Mouse (Mus musculus) left cerebral cortex, adult 9 months (tissue): Measurements from ENCODE around the gene S100a11.
A peak's percentile ranks its signal among the peaks of the same experiment; 100 is the strongest.
"Not testable (repeated sequence)": the region's sequence is repeated elsewhere in the genome, so short reads cannot be mapped to it uniquely, and the experiment has no call there.

ENCODE experiments used
- DNase-seq, 2 experiments: peaks; one replicate each; pipeline ENCODE4 v3.0.0; 2022; ENCODE audit warnings: low spot score in 2 of 2

Gene S100a11

DNA sequence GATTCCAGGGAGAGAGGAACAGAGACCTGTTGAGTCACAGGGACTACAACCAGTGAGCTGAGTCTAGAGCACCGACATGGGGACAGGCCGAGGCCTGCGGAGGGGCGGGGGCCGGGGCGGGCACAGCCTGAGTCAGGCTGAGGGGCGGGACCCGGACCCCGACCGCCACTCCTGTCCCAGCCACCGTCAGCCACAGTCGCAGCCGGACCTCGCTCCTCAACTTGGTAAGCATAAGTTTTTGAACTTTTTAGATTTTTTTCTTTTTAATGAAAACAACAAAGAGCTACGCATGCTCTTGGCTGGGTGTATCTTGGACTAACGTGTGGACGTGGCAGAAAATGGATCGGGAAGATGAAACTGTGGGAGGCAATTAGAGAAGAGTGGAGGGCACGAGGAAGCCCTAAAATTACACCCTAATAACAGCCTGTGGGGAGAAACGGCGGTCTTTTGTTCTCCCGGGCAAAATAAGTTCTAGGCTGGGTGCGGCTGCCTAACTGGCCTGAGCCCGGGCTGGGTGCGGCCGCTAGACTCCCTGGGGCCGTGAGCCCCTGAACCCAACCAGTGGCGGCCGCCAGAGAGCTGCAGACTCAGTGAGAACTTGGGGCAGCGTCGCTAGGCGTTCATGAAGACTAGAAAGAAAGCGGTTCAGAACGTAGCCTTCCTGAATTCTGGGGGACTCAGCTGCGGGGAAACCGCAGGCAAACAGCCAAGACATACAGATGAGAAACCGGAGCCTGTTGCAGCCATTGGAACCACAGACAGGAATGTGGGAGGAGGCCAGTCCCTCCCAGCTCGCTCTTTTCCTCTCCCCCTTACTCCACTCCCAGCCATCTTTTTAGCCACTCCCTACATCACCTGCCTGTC lies at the start of gene S100a11:
S100a11 (plus strand) TSS at position 159 of the 864 bp plus-strand sequence.
- DNase-seq: no peak

DNA sequence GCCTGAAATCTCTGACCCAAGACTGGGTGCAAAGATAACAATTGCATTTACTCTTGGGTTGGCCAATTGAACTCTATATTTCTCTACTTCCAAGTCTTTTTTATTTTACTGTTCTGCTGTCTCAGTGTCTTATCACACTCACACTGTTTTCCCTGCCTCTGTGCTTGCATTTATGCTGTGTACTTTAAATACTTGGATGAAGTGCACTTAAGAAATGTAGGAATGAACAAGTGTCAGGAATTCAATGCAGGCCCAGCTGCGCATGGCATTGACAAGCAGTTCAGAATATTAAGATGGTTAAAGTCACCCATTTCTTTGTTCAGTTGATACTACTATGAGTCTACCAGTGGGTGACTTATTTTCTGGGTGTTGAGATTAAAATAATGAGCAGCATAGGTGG lies 40.2 kb upstream of the S100a11 start:
- DNase-seq: no peak

DNA sequence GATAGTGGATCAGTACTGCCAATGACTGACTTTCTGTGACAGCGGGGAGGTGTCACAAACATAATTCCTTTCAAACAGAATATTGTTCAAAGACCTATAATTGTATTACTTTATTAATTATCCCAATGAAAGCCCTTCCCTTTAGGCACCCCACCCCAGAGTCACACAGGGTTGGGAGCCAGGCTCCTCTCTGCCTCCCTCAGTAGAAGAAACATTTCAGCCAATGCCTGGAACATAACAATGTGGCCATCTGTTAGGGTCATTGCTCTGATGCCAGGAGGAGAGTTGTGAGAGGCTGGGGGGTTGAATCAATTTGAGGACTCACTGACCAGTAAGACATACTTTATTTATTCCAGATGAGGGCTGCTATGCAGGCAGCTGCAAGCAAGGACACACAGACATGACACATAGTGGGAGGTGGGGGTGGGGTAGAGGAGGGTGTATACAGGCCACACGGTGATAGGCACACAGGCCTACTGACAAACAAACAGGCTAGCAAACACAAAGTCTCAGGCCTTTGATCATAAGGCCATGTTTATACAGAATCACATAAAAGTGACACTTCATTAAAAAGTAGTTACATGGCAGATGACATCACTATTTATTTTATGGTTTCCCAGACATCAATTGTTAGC lies 38.2 kb upstream of the S100a11 start:
- DNase-seq: no peak

DNA sequence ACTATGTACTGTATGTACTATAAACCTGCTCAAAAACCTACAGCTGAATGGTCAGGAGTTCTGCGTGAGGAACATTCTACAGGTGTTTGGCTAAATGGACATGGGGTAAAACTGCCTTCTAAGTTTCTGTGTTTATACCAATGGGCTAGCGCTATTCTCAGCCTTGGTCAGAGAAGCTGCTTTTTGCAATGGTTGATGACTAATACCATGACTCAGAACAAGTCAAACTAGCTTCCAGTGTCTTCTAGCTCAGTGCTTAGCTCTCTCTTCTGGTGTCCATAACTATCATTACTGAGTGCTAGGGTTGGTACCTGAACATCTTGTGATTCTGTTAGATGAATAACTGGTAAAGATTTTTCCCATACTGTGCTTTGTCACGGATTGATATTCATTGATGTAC lies 34.7 kb upstream of the S100a11 start:
- no peak for DNase-seq

DNA sequence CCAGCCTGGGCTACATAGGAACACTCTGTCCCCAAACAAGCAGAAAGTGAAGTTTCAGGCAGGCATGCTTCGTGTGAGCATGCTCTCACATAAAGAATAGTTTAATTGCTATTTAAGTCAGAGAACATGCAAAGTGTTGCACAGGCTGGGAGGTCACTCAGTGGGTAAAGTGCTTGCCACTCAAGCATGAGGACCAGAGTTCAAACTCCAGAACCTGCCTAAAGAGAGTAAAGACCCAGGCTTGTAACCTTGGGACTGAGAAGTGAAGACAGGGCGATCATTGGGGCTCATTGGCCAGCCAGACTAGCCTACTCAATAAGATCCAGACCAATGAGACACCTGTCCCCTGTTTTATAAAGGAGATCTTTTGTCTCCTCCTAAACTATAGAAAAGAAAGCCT lies 31.7 kb upstream of the S100a11 start:
- no peak for DNase-seq

DNA sequence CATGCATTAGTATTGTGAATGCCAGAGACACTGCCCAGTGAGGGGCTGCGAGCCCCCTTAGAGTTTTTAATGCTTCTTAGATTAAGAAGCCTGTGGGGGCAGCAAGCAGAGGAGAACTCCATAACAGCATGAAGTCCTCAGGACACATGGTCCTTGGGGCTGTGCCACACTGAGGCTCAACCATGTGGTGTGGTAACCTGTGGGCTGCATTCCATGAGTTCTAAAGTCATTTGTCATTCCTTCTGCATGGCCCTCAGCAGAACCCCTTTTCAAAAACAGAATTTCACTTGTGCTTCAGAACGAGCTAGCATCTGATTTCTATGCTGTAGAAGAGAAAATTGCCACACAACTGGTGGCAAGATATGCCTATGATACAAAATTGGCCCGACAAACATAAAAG lies 28.1 kb upstream of the S100a11 start:
- DNase-seq: no peak

DNA sequence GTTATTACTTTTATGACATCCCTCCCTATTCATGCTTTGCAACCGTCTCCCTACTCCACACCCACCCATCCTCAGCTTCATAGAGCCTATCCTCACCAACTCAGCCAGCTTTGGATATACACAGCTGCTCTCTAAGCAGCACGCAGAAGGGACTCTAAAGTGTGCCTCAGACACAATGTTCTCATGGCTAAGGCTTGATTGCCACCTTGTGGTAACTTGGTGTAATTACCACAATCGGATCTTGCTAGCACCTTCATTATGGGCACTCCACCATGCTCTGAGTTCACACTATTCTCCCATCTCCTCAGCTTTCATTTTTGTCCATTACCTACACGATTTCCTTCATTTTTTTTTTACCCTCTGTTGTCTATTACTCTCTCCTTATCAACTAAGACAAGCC lies 26.3 kb upstream of the S100a11 start:
- peak; percentile 11 to 68 for DNase-seq

DNA sequence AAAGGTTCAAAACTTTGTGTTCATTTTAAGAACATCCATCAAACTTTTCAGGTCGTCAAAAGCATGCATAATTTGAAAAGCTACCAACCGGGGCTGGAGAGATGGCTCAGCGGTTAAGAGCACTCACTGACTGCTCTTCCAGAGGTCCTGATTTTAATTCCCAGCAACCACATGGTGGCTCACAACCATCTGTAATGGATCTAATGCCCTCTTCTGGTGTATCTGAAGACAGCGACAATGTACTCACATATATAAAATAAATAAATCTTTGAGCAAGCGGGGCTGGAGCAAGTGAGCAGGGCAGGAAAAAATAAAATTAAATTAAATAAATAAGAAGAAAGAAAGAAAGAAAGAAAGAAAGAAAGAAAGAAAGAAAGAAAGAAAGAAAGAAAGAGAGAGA lies 25.5 kb upstream of the S100a11 start:
- not testable (repeated sequence) for DNase-seq

DNA sequence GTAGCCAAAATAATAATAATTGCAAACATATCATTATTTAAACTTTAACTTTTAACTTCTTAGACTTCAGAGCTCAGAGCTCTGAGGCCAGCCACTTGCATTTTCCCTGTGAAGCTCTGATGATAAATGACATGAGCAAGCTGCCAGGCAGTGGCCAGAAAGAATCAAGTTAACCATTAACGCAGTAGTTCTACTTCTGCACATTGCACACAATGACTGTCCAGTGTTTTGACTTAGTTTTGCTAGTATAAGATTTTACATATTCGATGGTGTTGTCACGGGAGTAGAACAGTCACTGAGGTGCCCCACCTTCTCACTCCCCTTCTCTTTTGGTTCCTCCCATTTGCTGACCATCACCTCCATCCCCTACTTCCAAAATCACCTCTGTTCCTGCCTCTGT lies 23.2 kb upstream of the S100a11 start:
- DNase-seq: no peak

DNA sequence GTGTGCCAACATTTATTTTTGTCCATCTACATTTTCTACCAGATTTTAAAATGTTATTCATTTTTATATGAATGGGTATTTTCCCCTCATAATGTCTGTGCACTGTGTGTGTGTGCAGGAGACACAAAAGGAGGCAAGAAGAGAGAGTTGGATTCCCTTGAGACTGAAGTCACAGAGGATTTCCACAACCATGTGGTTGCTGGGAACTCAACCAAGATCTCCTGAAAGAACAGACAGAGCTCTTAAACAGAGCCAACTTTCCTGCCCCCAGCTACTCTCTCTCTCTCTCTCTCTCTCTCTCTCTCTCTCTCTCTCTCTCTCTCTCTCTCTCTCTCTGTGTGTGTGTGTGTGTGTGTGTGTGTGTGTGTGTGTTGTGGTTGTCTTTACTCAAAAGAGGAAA lies 21.2 kb upstream of the S100a11 start:
- DNase-seq: no peak

DNA sequence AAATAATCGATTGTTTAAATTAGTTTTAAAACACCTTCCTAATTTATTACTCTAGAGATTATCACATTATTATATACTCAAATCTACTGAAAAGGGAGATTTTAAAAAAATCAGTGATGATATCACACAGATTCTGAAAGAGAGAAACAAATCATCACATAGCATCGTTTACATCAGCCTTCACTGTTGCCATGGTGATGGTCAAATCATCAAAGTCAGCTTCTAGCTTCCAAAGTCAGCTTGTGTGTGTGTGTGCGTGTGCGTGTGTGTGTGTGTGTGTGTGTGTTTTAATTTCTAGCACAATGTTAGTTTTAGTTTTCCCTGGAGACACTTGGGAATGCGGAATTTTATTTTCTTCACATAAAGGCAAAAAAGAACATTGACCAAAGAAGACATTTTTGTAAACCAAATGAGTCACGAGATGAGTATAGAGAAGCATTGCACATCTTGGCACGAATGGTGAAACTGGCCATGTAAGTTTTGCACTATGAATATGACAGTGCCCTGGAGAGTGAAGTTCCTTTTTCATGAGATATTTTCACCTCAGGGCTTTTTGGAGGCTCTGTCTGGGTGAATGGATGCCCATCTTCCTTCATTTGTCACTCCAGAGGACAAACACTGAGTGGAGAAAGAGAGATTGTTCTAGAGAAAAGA lies 15.6 kb upstream of the S100a11 start:
- no peak for DNase-seq

DNA sequence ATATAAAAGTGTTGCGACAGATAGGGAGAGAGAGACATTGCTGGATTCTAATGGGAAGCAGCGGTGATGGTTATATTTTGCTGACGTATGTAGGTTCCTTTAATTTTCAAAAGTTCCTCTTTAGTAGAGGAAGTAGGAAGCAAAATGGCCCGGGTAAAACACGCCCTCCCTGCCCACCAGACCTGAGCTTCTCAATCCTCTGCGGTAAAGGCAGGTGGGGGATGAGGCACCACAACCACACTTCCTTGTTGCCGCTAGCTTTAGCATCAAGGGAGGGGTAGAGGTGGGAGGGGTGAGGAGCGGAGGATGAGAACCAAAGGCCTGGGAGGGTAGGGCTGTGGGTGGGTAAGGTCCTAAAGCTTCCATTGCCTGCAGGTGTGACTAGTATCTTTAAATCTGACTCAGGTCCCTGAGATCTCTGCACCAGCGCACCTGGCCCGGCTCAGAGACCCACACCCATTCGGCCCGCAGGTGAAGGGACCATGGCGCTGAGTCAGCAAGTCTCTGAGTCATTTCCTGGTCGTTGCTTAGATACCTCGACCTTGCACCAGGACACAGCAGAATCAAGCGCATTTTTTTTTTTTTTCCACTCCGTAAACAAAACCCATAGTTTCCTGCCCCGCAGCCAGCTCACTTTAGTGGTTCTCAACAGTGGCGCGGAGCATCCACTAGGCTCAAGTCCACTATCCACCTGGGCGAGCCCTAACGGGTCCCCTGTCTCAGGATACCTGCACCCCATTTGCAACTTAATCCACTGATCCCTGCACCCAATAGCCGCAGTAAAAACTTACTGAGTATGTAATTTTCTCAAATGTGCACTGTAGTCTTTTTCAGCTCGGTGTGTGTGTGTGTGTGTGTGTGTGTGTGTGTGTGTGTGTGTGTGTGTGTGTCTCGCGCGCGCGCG lies 14.1 kb upstream of the S100a11 start:
- DNase-seq: no peak

DNA sequence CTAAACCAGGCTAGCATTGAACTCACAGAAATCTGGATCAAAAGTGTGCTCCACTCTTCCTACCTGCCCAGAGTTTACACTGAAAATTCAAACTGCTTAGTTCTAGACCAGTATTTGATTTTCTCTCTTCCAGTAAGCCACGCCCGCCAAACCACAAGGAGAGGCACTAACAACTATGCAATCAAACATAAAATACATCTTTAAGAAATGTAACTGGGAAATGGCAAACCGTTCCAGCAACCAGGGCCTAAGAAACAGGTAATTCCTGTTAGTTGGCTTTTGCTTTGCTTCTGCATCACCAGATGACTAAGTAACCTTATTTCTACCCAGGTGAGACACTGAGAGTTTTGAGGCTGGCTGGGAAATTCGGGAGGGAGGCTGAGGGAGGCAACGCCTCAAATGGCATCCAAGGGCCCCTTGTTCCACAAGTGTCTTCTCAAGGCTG lies 13.4 kb upstream of the S100a11 start:
- no peak for DNase-seq

DNA sequence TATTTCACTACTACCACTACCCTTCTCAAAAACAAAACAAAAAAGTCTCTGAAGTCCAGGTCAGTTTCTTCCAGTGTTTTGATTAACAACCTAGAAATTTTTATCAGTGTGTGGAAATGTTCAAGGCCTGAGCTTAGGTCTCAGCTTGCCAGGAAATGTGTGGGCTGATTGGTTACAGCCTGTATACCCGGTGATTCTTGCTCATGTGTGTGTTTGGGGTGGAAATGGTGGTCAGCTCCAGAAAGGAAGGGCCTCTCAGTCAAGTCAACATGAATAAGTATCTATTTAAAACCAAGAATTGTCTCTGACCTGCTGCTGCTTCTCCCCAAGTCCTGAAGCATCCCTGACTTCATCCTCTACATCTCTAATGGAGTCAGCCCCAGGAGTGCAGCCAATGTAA lies 11.0 kb upstream of the S100a11 start:
- no peak for DNase-seq

DNA sequence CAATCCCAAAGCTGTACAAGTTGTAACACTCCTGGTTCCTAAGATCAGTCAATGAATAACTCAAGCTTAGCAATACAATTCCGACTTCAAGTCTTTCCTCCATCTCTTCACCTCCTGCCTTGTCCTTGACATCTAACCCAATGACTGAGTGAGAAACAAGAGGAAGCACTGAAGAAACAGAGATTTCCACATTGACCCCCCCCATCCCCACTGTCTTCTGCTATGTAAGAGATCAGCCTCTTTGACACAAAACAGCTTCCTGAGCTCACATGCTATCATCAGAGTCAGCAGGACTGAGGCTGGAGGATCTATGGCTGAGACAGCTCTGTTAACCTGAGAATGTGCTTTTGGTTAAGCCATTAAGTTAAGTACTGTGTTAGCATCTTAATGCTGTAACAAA lies 9.3 kb upstream of the S100a11 start:
- DNase-seq: no peak

DNA sequence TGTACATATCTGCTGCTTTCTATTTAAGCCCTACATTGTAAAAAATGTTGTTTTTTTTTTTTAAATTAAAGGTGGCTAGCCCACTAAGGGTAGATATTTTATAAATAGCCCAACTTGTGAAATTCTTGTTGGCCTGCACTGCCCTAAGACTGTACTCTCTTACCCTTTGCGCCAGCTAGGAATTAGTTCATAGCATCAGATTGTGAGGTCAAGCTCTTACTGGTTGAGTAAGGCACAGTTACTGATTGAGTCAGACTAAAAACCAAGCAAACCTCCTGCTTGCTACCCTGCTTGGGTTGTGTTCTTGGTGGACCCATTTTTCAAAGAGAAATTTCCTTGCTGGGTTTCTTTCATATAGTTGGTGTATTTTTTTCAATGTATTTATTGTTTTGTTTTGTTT lies 8.5 kb upstream of the S100a11 start:
- DNase-seq: no peak

DNA sequence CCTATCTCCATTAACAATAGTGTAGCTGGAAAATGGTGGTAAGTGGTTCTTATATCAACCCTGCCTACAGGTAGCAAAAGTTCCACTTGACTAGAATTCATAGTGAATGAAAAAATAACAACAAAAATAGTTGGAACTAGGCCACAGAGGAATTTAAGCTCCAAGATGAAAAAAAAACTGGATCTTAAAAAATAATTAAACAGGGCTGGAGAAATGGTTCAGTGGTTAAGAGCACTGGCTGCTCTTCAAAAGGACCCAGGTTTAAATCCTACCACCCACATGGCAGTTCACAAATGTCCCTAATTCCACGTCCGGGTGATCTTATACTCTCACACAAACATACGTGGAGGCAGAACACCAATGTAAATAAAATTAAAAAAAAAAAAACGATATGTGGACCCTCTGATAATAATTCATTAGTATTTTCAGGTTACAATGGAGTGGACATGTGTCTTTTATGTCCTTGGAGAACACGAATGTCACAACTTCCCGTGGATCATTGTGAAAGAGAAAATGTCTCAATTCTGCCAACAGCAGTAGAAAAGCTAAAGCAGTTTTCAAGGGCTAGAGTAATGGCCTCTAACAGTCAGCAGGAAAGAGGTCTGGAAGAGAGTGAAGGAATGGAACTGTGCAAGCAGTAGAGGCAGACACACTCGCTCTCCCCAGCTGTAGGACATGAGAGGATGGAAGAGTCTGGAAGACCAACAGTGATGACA lies 7.7 kb upstream of the S100a11 start:
- DNase-seq: no peak

DNA sequence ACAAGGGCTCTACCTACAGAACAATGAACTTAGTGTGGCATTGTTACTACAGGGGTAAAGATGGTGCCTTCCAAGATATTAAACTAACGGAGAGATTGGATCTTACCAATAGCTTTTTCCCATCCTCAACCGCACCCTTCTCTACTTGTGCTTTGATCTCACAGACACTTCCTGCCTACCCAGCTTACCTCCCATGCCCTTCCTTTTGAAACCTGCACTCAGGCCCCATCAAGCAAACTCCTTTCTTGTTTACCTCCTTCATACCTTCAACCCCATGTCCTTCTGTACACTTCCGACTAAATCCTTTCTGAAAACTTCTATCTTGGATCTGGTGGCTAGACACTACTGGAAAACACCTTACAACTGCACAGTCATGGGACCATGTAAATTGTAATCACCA lies 5.7 kb upstream of the S100a11 start:
- no peak for DNase-seq

DNA sequence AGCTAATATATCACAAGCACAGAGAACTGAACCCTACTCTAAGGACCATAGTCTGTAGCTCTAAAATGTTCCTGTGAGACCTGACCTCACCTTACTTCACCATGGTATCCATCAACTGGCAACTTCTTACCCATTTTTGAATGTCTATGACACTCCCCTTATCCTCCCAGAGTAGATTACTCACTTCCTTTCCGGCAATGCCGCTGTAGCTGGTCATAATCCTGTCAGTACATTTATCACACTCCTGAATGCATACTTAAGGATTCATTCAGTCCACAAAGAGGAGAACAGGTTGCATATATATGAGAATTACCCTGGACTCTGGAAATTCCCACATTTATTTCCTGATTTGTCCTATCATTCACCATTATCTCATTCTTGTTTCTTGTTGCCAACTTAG lies 2.9 kb upstream of the S100a11 start:
- DNase-seq: no peak

DNA sequence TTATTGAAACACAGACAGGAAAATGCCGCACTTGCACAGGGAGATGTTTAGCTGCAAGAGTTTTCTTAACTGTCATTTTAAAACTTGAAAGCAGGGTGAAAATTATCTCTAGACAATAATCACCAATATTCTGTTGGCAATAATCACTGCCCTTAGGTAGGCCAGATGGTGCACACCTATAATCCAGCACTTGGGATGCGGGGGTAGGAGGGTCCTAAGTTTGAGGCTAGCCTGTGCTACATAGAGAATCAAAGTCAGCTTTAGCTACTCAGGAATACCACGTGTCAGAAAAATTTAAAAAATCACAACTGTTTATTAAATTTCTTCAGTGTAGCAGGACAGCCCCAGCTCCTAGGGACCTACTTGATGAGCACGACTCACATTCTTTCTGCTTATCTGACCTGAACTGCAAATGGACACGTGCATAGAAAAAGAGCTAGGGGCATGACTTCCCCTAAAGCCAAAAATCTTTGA lies 395 bp upstream of the S100a11 start:
- no peak for DNase-seq

DNA sequence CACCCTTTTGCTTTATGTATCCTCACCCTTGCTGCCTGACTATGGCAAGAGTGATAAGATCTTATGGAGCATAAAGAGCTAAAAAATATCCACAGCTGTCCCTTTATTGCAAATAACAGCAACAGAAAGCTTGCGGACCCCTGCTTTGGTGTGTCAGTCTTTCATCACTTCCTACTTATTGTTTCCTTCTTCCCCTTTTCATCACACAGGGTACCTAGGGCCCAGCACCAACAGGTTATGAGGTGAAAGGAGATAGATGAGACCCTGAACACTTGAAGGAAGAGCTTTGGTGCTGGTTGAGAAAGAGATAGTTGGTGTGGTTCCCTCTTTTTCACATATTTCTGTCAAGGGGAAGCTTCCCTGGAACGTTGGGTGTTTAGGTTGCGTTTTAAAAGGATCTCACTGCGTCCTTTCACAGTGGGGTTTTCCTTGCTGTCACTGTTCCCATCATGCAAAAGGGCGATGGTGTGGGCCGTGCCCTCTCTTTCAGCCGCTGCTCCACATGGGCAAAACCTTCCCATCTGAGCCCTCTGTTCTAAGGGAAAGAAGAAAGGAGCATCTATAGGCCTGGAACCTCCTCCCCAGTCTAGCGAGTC lies 1.3 kb downstream of the S100a11 start:
- no peak for DNase-seq
